9 mouse cellular contexts compared by ENCODE assay signal in the genomic region with DNA sequence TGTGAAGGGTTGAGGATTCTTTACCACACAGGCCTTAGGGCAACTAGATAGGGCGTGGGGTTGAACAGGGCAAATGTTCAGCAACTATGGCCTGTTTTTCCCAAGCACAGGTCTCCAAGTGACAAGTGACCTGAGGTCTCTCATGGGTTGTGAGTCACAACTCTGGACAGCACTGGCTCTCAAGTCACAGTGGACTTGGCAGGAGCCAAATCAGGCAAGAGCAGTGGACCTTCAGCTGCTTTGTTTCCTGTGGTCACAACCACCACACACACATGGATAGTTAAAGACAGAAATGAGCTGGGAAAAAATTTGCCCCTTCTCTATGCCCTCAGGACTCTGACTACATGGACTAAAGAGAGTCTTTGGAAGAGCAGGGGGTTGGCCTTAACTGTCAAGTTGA.
DNase-seq lines count a peak whose midpoint lies in the region; ATAC-seq lines count a peak whose summit lies in the region.
"Had no signal": no experiment of that assay in that cellular context is flagged by ENCODE, and none has a peak within 500 bp of the region (broad histone marks: within the 10 kb centered on the region; RNA-seq: fewer than 3 reads in every experiment).

No protein-coding gene starts in this region.

- ATAC-seq in heart, embryonic 11.5 days (replicated peaks; ENCODE audit: insufficient number of reproducible peaks, low FRiP score, low TSS enrichment) = no peak
- no peak for ATAC-seq in embryonic facial prominence, embryonic 15.5 days (ENCODE audit: insufficient number of reproducible peaks, low FRiP score, low TSS enrichment, low read depth)

- H3K36me3 ChIP-seq in heart, embryonic 11.5 days (ENCODE audit: control insufficient read depth, insufficient read depth, low read length) = peaks cover 12% of the 10 kb centered on the region; the same call in 1 of the 2 replicates
- peaks cover 6% of the 10 kb centered on the region; the same call in 1 of the 2 replicates for H3K36me3 ChIP-seq in embryonic facial prominence, embryonic 15.5 days
- H3K36me3 ChIP-seq in macrophage (ENCODE audit: inconsistent target) = no peaks in the 10 kb centered on the region; the same call in 1 of the 2 replicates

- H3K27ac ChIP-seq in heart, embryonic 11.5 days (ENCODE audit: low read depth, low read length) = 0 out of 2 replicates have a peak overlapping the region, but pooled peaks have one; percentile 41
- peak overlapping the region; percentile 83 for H3K27ac ChIP-seq in embryonic facial prominence, embryonic 15.5 days (replicated peaks)
- H3K27ac ChIP-seq in macrophage = peak overlapping the region; percentile 82

- H3K79me2 ChIP-seq in macrophage (ENCODE audit: inconsistent target) = peaks cover 7% of the 10 kb centered on the region; the same call in 1 of the 2 replicates

- H3K4me1 ChIP-seq in heart, embryonic 11.5 days (ENCODE audit: control insufficient read depth, insufficient read depth, low read length) = peaks cover 45% of the 10 kb centered on the region
- peaks cover 37% of the 10 kb centered on the region for H3K4me1 ChIP-seq in embryonic facial prominence, embryonic 15.5 days

- DNase-seq in heart, postnatal 25 days (ENCODE audit: low spot score) = no peak
- peak; percentile 66 for DNase-seq in 3134 (ENCODE audit: extremely low read depth, insufficient read length, low spot score)
- DNase-seq in urinary bladder, postnatal 25 days (ENCODE audit: low spot score) = no peak
- DNase-seq in ovary, adult 18-20 months (ENCODE audit: low spot score) = no peak
- DNase-seq in spleen, postnatal 10 days (ENCODE audit: low spot score in 2 of 2) = no peak
- DNase-seq: cerebellum, adult 18-20 months had no signal

- no peaks in the 10 kb centered on the region for H3K9me3 ChIP-seq in heart, embryonic 11.5 days (replicated peaks; ENCODE audit: control insufficient read depth, low read length)
- no peaks in the 10 kb centered on the region for H3K9me3 ChIP-seq in embryonic facial prominence, embryonic 15.5 days (replicated peaks)

- no peak overlapping the region for H3K4me2 ChIP-seq in heart, embryonic 11.5 days
- H3K4me2 ChIP-seq in embryonic facial prominence, embryonic 15.5 days (replicated peaks) = no peak overlapping the region

- no peak overlapping the region for H3K9ac ChIP-seq in heart, embryonic 11.5 days (ENCODE audit: low read depth, low read length)
- H3K9ac ChIP-seq in embryonic facial prominence, embryonic 15.5 days = no peak overlapping the region

- intact Hi-C loops in heart, postnatal 25 days (cut with DNase I) = no loop called here

- WGBS in heart, embryonic 11.5 days (ENCODE audit: insufficient replicate concordance) = 77% methylated on average over 1 of the region's 1 CpGs
- WGBS in embryonic facial prominence, embryonic 15.5 days = 85% methylated on average over 1 of the region's 1 CpGs
- WGBS in macrophage (ENCODE audit: missing documents) = 95% methylated on average over 1 of the region's 1 CpGs

- no peak overlapping the region for H3K4me3 ChIP-seq in heart, embryonic 11.5 days (ENCODE audit: low read depth, low read length)
- H3K4me3 ChIP-seq in embryonic facial prominence, embryonic 15.5 days (replicated peaks) = no peak overlapping the region
- no peak overlapping the region for H3K4me3 ChIP-seq in macrophage (ENCODE audit: inconsistent target)

- no peaks in the 10 kb centered on the region for H3K27me3 ChIP-seq in heart, embryonic 11.5 days (ENCODE audit: control insufficient read depth, insufficient read depth, low read length)
- no peaks in the 10 kb centered on the region for H3K27me3 ChIP-seq in embryonic facial prominence, embryonic 15.5 days
